Mouse (Mus musculus): ENCODE data around the gene Nmrk1. TPM values are rescaled to one million over a fixed set of nuclear protein-coding genes. Genes with fewer than 3 reads are reported as not detected.

Nmrk1 gene
- polyA plus RNA-seq, 1 experiment from 2014 or later, result 19.4 TPM

- no peaks in the 10 kb centered on the region for H3K4me1 ChIP-seq
- H3K9ac ChIP-seq, result no peak overlapping the region
- H3K9me3 ChIP-seq, result no peaks in the 10 kb centered on the region
- H3K36me3 ChIP-seq, result no peaks in the 10 kb centered on the region
- 82% methylated on average over 5 of the region's 5 CpGs for WGBS
- no peaks in the 10 kb centered on the region for H3K27me3 ChIP-seq
- no peak overlapping the region for H3K4me3 ChIP-seq
- no peak overlapping the region for H3K27ac ChIP-seq
- ATAC-seq (ENCODE audit: insufficient number of reproducible peaks, insufficient read depth, low FRiP score, low TSS enrichment, low read depth), result no peak
- no peak overlapping the region for H3K4me2 ChIP-seq
Measured at GRCm38 (mm10) chr19:18654984-18655383, 23.2 kb downstream of the Nmrk1 start.

GRCm38 (mm10) chr19:18655999-18656398 is 24.2 kb downstream of the Nmrk1 start:
- no peak for ATAC-seq (ENCODE audit: insufficient number of reproducible peaks, insufficient read depth, low FRiP score, low TSS enrichment, low read depth)
- H3K9me3 ChIP-seq, result no peaks in the 10 kb centered on the region
- no peaks in the 10 kb centered on the region for H3K4me1 ChIP-seq
- no peak overlapping the region for H3K27ac ChIP-seq
- no peaks in the 10 kb centered on the region for H3K36me3 ChIP-seq
- H3K27me3 ChIP-seq, result no peaks in the 10 kb centered on the region
- H3K9ac ChIP-seq, result no peak overlapping the region
- 84% methylated on average over 7 of the region's 7 CpGs for WGBS
- no peak overlapping the region for H3K4me3 ChIP-seq
- no peak overlapping the region for H3K4me2 ChIP-seq

GRCm38 (mm10) chr19:18658473-18658872 is 26.7 kb downstream of the Nmrk1 start:
- 57% methylated on average over 4 of the region's 4 CpGs for WGBS
- Histone ChIP-seq H3K9ac (no peak overlapping the region), H3K4me3 (no peak overlapping the region), H3K4me1 (no peaks in the 10 kb centered on the region), H3K27ac (no peak overlapping the region), H3K9me3 (no peaks in the 10 kb centered on the region), H3K36me3 (no peaks in the 10 kb centered on the region), H3K4me2 (no peak overlapping the region), H3K27me3 (no peaks in the 10 kb centered on the region)
- no peak for ATAC-seq (ENCODE audit: insufficient number of reproducible peaks, insufficient read depth, low FRiP score, low TSS enrichment, low read depth)

- no peak for ATAC-seq (ENCODE audit: insufficient number of reproducible peaks, insufficient read depth, low FRiP score, low TSS enrichment, low read depth)
- no peaks in the 10 kb centered on the region for H3K27me3 ChIP-seq
- no peak overlapping the region for H3K27ac ChIP-seq
- no peaks in the 10 kb centered on the region for H3K36me3 ChIP-seq
- WGBS, result 50% methylated on average over 1 of the region's 1 CpGs
- no peak overlapping the region for H3K9ac ChIP-seq
- no peak overlapping the region for H3K4me3 ChIP-seq
- H3K4me2 ChIP-seq, result no peak overlapping the region
- no peaks in the 10 kb centered on the region for H3K9me3 ChIP-seq
- H3K4me1 ChIP-seq, result no peaks in the 10 kb centered on the region
Measured at GRCm38 (mm10) chr19:18659349-18659748, 27.6 kb downstream of the Nmrk1 start.

- 76% methylated on average over 3 of the region's 3 CpGs for WGBS
- H3K4me1 ChIP-seq, result no peaks in the 10 kb centered on the region
Measured at GRCm38 (mm10) chr19:18660466-18660865, 28.7 kb downstream of the Nmrk1 start.

GRCm38 (mm10) chr19:18661683-18662082 is 29.9 kb downstream of the Nmrk1 start:
- Histone ChIP-seq H3K4me3 (no peak overlapping the region), H3K27ac (no peak overlapping the region), H3K4me2 (no peak overlapping the region), H3K36me3 (no peaks in the 10 kb centered on the region), H3K27me3 (no peaks in the 10 kb centered on the region), H3K9me3 (no peaks in the 10 kb centered on the region), H3K9ac (no peak overlapping the region), H3K4me1 (no peaks in the 10 kb centered on the region)
- no peak for ATAC-seq (ENCODE audit: insufficient number of reproducible peaks, insufficient read depth, low FRiP score, low TSS enrichment, low read depth)
- 49% methylated on average over 1 of the region's 1 CpGs for WGBS

More at GRCm38 (mm10) chr19:18660466-18660865, 28.7 kb downstream of the Nmrk1 start:
- Histone ChIP-seq H3K4me3 (no peak overlapping the region), H3K9me3 (no peaks in the 10 kb centered on the region), H3K36me3 (no peaks in the 10 kb centered on the region), H3K27me3 (no peaks in the 10 kb centered on the region), H3K9ac (no peak overlapping the region), H3K27ac (no peak overlapping the region), H3K4me2 (no peak overlapping the region)
- ATAC-seq (ENCODE audit: insufficient number of reproducible peaks, insufficient read depth, low FRiP score, low TSS enrichment, low read depth), result no peak

GRCm38 (mm10) chr19:18663904-18664303 is 32.2 kb downstream of the Nmrk1 start:
- H3K27ac ChIP-seq, result no peak overlapping the region
- no peak for ATAC-seq (ENCODE audit: insufficient number of reproducible peaks, insufficient read depth, low FRiP score, low TSS enrichment, low read depth)
- H3K9me3 ChIP-seq, result no peaks in the 10 kb centered on the region
- no peak overlapping the region for H3K9ac ChIP-seq
- no peaks in the 10 kb centered on the region for H3K36me3 ChIP-seq
- no peaks in the 10 kb centered on the region for H3K27me3 ChIP-seq
- WGBS, result 73% methylated on average over 2 of the region's 2 CpGs
- no peak overlapping the region for H3K4me3 ChIP-seq
- no peak overlapping the region for H3K4me2 ChIP-seq
- H3K4me1 ChIP-seq, result peaks cover 4% of the 10 kb centered on the region; the same call in 1 of the 2 replicates

- Histone ChIP-seq H3K4me2 (no peak overlapping the region), H3K9me3 (no peaks in the 10 kb centered on the region), H3K9ac (no peak overlapping the region), H3K27ac (no peak overlapping the region), H3K36me3 (no peaks in the 10 kb centered on the region), H3K4me1 (peaks cover 13% of the 10 kb centered on the region; the same call in 1 of the 2 replicates), H3K27me3 (no peaks in the 10 kb centered on the region), H3K4me3 (no peak overlapping the region)
- 52% methylated on average over 7 of the region's 7 CpGs for WGBS
- no peak for ATAC-seq (ENCODE audit: insufficient number of reproducible peaks, insufficient read depth, low FRiP score, low TSS enrichment, low read depth)
Measured at GRCm38 (mm10) chr19:18666966-18667365, 35.2 kb downstream of the Nmrk1 start.

GRCm38 (mm10) chr19:18669551-18669950 is 37.8 kb downstream of the Nmrk1 start:
- Histone ChIP-seq H3K9me3 (no peaks in the 10 kb centered on the region), H3K9ac (no peak overlapping the region), H3K27me3 (no peaks in the 10 kb centered on the region), H3K27ac (peak overlapping the region; percentile 89), H3K36me3 (no peaks in the 10 kb centered on the region), H3K4me1 (peaks cover 29% of the 10 kb centered on the region), H3K4me2 (no peak overlapping the region), H3K4me3 (no peak overlapping the region)
- 93% methylated on average over 7 of the region's 7 CpGs for WGBS
- no peak for ATAC-seq (ENCODE audit: insufficient number of reproducible peaks, insufficient read depth, low FRiP score, low TSS enrichment, low read depth)

- under 1% methylated on average over 53 of the region's 58 CpGs for WGBS
- H3K27me3 ChIP-seq, result no peaks in the 10 kb centered on the region
- ATAC-seq (ENCODE audit: insufficient number of reproducible peaks, insufficient read depth, low FRiP score, low TSS enrichment, low read depth), result peak; percentile 96
- H3K4me2 ChIP-seq, result peak within 1 kb of the TSS; percentile 74
- no peaks in the 10 kb centered on the region for H3K9me3 ChIP-seq
- H3K36me3 ChIP-seq, result no peaks in the 10 kb centered on the region
- peak within 1 kb of the TSS; percentile 82 for H3K4me3 ChIP-seq
- peak within 1 kb of the TSS; percentile 89 for H3K27ac ChIP-seq
- peaks cover 29% of the 10 kb centered on the region for H3K4me1 ChIP-seq
- peak within 1 kb of the TSS; percentile 90 for H3K9ac ChIP-seq
Measured at GRCm38 (mm10) chr19:18670608-18671007, 38.9 kb downstream of the Nmrk1 start, which contains the start of gene Carnmt1. Gene Carnmt1 (plus strand): TSS chr19:18670764.

GRCm38 (mm10) chr19:18671056-18671741 is 39.4 kb downstream of the Nmrk1 start:
- peak overlapping the region; percentile 82 for H3K4me3 ChIP-seq
- peak overlapping the region; percentile 74 for H3K4me2 ChIP-seq
- no peaks in the 10 kb centered on the region for H3K36me3 ChIP-seq
- peak overlapping the region; percentile 89 for H3K27ac ChIP-seq
- no peaks in the 10 kb centered on the region for H3K27me3 ChIP-seq
- no peaks in the 10 kb centered on the region for H3K9me3 ChIP-seq
- H3K4me1 ChIP-seq, result peaks cover 33% of the 10 kb centered on the region
- peak overlapping the region; percentile 90 for H3K9ac ChIP-seq
- under 1% methylated on average over 60 of the region's 64 CpGs for WGBS
- peak; percentile 46 for ATAC-seq (ENCODE audit: insufficient number of reproducible peaks, insufficient read depth, low FRiP score, low TSS enrichment, low read depth)

GRCm38 (mm10) chr19:18672498-18672897 is 40.7 kb downstream of the Nmrk1 start:
- Histone ChIP-seq H3K4me1 (peaks cover 31% of the 10 kb centered on the region), H3K27ac (no peak overlapping the region), H3K27me3 (no peaks in the 10 kb centered on the region), H3K36me3 (no peaks in the 10 kb centered on the region), H3K4me3 (peak overlapping the region; percentile 82), H3K9ac (no peak overlapping the region), H3K4me2 (peak overlapping the region; percentile 74), H3K9me3 (no peaks in the 10 kb centered on the region)
- no peak for ATAC-seq (ENCODE audit: insufficient number of reproducible peaks, insufficient read depth, low FRiP score, low TSS enrichment, low read depth)
- WGBS, result 63% methylated on average over 3 of the region's 3 CpGs

Measured in embryonic facial prominence, embryonic 13.5 days (tissue).